Mouse (Mus musculus) fat pad, adult 2 months (tissue): Measurements from ENCODE around the gene Irs2.
A peak's percentile ranks its signal among the peaks of the same experiment; 100 is the strongest.

ENCODE experiments used
- DNase-seq: peaks from one replicate; pipeline ENCODE4 v3.0.0-alpha.2; 2011; ENCODE audit warnings: low read depth, low spot score; ENCODE audit errors: extremely low read depth

Gene Irs2

DNA sequence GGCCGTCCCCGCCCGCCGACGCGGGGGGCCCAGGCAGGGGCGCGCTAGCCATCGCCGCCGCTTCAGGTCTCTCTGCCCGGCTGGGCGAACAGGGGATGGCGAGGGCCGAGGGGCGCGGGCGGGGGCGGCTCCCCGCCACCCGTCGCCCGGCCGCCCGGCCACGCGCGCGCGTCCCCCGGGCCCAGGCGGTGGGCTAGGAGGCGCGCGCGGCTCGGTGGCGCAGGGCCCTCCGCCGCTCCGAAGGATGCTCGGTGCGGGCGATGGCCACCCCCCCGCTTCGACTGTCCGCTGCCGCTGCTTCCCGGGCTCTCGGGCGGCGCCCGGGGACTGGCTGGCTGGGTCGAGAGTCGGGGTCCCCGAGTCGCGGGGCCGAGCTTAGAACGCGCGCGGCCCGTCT lies at the start of gene Irs2:
Irs2 (minus strand) TSS at position 80 of the 397 bp plus-strand sequence.
- no peak for DNase-seq

DNA sequence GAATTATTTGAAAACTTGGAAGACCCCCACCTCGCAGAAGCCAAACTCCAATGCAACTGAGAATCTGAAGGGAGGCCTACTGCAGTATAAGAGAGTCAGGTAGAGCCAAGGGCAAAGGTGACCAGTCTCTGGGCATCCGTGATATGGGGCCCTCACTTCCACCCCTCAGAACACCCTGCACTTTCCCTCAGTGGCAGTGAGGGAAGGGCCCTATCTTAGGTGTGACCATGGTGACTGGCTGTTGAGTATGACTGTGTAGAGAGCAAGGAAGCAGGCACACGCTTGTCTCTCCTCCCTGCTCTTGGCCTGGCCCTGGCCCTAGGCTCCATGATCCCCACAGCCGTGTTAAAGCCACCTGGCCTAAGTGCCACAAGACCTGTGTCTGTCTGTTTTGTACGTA lies 48.4 kb upstream of the Irs2 start:
- no peak for DNase-seq

DNA sequence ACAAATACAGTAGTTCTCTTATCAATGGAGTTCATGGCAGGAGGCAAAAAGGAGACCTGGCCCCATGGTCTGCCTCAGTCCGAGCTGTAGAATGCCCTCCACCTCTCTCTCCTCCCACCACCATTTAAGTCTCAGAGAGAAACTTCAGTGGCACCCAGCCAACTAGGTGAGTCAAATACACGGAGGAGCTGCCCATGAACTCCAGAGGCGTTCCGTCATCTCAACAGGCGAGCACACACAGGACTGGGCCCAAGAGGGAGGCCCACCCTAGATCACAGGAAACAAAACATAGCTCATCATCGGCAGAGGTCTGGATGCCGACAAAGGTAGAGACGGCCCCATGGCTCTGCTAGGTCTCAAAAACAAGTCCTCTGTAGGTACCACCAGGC lies 47.9 kb upstream of the Irs2 start:
- no peak for DNase-seq

DNA sequence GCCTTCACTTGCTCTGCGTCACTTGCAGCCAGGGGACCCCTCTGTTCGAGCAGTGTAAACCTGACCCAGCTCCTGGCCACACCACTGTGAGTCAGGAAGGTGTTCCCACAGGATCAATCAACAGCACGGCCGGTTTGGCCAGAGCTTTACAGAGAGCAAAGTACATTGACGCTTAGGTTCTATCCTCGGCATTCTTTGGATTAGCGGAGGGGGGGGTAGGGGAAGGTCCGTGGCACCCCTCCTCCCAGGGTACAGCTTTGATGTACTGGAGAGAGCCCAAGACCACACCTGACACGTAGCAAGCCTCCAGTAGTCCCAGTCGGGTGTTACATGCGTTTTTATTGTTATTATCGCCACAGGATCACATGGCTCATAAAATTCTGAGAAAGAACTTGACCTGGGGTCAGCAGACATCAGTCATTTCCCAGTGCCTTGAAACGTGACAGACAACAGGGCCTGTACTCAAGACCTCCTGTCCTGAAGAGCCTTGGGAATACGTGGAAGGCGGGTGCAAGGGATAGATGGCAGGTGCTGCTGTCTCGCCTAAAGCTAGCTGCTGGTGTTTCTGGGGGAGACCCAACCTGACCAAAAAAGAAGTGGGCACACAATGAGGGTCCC lies 47.4 kb upstream of the Irs2 start:
- DNase-seq, result no peak

DNA sequence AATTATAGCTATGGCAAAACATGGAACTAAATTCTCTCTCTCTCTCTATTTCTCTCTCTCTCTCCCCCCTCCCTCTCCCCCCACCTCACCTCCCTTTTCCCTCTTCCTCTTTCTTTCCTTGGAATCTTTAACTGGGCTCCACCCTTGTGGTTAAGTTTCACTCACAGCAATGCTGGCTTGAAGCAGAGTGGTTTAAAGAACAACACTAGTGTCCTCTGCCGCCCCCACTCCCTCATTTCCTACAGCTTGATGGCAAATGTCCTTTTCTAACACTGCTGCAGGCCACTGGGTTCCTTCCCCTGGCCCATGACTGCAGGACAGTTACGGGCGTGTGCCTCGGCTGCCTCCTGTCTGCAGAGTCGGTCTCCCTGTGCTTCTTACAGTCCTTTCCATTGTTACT lies 41.6 kb upstream of the Irs2 start:
- no peak for DNase-seq

DNA sequence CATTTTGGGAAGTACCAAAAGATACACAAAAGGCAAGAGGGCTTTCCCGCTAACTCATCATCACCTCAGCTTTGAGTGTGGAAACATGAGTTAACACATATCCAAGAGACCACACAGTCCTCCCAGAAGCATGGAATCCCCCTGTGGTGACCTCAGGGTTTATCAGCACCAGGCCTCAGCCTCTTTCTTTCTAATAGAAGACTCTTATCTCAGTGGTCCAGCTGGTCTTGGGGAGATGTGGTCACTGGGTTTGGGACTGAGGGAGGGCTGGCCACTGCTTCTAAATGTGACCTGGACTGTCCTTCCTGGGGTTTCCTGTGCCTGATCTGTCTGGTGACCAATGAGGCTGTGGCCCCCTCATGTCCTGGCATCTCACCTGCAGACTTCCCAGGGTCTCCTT lies 39.6 kb upstream of the Irs2 start:
- no peak for DNase-seq

DNA sequence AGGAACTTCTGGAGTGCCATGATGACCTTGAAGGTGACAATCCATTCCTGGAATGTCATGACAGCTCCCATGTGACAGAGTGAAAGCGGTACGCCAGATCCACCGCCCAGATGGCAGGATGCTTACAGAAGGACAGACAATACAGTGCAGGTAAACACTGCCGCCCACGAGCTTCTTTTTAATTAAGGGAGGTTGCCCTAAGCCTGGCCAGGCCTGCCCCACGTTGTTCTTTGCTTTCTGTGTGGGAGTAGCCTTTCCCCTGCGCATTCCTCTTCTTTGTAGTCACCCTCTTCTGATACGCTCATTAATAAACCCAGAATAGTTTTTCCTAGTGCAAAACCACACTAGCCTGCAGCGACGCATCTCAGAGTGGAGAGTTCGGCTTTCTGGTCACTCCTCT lies 36.4 kb upstream of the Irs2 start:
- peak; percentile 11 for DNase-seq

DNA sequence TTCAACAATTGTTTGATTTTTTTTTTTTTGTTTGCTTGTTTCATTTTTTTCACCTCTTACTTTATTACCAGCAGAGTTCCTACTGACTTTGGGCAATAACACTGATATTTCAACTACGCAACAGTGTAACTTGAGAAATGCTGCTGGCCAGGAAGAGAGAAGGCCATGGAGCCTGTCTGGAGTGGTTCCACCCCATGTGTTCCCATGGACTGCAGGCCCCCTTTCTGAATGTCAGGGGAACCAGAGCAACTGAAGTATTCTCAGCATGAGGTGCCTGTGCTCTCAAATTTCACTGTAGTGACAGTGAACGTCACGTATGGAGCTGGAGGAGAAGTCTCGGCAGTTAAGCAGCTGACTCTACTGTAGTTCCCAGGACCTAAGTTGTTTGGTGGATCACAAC lies 35.3 kb upstream of the Irs2 start:
- no peak for DNase-seq

DNA sequence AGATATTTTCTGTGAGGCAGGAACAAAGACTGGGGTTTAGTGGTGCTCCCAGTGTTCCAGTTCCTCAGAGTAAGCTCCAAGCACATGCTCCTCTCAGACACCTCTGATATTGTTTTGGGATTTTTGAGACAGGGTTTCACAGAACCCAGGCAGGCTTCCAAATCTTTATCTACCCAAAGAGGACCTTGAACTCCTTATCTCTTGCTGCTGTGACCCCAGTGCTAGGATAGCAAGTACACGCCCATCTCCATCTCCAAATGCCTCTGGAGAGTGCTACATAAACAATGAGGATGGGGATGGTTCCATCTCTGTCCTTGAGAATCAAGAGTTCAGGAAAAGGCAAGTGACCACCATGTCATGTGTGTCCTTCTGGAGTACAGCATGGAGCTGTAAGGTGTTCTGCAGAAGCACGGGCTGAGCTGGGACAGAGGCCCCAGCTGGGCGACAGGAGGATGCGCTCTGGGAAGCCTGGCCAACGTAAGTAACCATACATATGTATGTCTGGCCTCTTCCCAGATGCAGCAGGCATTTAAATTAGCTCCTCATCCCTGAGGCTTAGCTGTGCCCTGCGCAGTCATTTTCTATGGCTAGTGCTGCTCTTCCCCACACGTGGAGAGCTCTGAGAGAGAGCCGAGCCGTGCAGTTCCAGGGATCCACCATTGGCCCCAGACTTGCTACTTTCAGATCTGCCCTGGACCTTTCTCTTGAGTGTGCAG lies 34.8 kb upstream of the Irs2 start:
- DNase-seq, result no peak

DNA sequence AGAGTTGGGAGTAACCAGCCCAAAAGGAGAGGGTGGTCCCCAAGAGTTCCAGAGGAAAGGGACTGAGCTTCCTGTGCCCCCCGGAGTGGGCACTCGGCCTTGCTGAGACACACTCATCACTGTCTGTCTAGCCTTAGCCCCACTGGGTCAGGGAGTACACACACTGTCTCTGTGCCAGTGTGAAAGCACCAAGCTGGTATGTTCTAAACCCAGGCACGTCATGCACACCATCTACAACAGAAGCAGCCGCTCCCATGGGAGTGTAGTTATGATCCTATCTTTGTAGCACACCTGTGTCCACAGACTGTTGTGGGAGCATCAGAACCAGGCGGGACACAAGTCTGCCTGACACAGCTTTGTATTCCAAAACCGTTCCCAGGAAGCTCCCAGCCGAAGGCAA lies 31.8 kb upstream of the Irs2 start:
- DNase-seq, result no peak

DNA sequence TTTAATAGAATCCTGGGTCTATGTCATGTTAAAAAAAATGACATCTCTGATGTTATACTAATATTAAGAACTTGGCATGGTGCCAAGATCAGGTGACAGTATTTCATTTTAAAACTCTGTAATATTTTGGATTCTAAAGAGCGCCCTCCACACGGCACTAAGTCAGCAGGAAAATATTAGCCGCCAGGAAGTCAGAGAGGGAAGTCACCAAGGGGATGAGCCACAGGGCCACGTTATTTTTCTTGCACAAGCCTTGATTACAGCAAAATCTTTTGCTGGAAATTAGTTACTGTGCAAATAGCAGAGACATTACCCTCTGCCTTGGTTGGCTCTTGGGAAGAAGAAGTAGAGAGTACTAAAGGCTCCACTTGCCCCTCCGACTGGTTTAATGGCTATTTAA lies 30.5 kb upstream of the Irs2 start:
- DNase-seq, result no peak

DNA sequence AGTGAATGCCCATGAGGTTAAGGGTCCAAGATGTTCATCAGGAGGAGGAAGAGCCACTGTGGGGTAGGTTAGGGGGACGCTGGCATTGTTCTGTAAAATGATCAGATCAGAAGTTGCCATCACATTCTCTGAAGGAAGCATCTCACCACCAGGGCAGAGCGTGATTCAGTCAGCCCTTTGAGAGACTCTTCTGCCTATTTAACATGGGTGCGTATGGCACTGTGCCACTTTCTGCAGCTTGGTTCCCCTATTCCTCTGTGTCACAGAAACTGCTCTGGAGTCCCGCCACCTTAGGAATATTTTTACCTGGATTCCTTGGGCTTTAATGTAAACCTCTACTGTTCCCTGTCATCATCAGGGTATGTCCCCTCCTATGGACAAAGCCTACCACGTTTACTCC lies 30.1 kb upstream of the Irs2 start:
- no peak for DNase-seq

DNA sequence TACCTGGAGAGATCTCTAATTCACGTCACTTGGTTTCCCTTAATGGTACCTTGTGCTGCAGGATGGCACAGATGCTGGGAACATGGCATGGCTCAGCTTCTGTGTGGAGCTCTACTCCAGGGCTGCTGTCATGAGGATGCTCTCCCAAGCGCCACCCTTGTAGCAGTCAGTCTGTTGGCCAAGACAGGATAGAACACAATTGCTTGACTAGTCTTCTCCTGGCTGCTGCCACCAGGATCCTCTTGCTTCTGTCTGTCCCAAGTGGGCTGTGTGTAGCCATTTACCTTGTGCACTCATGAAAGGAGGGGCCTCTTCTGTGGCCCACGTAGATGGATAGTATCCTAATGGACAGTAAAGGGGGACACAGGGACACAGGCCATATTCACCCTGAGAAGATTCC lies 28.5 kb upstream of the Irs2 start:
- DNase-seq, result no peak

DNA sequence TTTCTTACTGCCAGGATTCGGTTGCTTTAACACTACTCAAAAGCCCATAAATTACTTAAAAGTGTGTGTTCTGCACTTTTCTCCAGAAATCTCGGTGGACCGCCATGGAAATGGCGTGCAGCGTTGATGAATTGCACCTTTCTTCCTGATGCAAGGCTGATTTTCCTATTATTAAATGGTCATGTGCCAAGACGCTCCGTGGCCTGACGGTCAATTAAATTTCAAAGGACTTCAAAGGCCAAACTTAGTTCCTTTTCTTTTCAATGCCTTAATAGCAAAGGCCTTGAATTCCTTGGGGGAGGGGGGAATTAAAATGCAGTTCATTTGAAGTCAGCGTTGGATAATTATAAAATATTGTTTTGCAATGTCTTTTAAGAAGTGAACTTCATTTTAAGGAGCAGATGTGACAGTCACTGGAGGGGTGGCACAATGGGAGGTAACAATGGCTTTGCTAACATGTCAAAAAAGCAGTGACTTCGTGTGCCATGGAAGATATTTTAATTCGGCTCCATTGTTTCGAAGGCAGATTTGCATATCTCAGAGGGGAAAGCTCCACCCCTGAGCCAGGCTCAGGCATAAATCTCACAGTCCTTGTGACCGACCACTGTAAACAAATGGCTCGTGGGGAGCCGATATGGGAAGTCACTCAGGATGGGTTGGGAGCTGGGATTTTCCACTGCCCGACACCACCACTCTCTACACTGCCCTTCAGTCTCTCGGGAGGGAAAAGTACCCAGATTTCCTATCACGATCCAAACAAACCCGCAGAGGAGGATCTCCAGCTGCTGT lies 27.6 kb upstream of the Irs2 start:
- DNase-seq, result no peak

DNA sequence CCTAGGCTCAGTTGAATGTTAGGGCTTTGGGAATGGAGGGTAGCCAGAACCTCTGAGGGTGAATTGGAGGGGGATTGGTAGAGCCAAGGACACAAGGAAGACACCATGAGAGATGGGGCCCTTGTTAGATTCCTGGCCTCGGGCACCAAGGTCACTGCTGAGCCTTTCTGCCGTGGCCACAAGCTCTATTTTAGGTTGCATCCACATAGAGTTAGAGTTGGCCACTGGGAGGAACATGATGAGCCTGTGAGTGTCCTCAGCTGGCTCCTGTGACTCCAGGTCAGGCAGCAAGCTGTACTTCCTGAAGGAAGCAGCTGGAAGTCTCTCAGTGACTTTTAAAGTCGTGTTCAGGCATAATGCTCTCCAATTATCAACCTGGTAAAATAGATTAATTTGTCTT lies 16.6 kb upstream of the Irs2 start:
- DNase-seq, result no peak

DNA sequence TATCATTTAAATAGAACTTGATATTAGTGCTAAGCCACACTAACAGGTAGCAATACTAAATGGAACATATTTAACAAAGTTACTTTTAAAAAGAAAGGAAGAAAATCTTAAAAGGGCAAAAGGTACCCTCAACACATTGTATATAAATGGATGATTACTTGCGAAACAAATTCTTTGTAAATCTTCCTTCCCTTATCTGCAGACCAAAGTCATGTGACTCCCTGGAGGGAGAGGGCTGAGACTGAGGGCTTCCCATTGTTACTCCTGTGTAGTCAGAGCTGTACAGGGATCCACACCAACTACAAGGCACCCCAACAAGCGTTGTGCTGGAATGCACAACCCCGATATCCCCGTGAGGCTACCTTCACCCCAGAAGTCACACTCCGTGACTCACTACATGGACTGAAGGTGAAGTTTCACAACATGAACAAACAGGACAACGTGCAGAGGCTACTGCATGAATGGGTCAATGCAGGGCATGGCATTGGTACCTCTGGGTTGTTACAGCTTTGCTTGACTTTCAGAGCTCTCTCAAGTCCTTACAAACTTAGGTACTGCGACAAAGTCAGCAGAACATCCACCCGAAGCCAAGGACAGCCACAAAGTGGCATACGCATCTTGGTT lies 12.8 kb upstream of the Irs2 start:
- no peak for DNase-seq

DNA sequence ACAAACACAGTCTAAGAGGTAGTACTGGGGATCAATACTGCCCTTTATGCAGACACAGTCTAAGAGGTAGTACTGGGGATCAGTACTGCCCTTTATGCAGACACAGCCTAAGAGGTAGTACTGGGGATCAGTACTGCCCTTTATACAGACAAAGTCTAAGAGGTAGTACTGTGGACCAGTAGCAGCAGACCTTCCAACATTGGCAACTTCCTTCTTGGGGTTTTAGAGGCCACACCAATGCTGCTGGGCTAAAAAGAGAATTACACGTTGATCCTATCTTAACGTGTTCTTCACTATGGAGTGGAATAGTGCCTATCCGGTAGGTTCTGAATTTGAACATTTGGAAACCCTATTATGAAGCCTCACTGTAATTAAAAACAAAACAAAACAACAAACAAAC lies 7.4 kb upstream of the Irs2 start:
- DNase-seq, result no peak

DNA sequence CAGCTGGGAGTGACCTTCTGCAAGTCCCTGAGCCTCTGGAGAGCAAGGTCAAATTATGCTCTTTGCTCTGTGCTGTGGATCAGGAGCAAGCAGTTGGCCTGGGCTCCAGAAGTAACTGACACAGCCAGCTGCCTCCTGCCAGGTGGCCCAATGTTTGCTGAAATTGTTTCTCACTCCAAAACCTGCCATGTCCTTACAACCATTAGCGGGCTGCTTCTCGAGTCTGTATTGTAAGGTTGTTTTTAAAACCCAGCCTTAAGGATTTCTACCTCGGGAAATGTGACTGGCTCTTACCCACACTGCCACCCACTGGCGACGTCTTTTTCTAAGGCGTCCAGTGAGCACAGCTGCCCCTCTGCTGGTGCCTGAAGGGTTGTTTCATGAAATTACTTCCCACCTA lies 5.0 kb upstream of the Irs2 start:
- no peak for DNase-seq

DNA sequence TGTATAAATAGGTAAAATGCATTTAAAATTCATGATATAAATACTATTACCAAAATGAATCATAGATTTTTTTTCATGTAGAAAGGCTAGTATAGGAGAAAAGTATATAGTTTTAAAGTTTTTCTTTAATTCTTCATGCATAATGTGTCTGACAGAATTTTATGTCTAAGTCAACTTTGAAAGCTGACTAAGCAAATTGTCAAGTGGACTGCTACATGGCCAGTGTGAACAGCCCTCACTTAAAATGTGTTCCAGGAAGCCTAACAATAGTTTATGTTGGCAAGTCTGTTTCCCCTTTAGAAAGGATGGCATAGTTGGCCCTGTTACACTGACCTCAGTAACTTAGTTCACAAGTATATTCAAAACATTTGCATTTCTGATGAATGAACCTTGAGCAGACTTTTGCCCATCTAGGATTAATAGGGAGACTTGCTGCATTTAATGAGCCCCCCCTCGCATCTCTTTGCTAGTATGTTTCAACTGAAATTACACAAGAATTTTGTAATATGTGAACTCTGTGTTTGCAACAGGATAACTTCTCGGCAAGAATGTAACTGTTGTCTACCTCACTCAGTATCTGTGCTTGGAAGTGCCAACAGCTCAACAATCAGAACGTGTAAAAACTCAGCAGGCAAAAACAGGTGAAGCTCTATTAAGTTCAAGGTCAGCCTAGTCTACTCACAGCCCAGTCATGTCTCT lies 3.7 kb upstream of the Irs2 start:
- peak; percentile 74 for DNase-seq

DNA sequence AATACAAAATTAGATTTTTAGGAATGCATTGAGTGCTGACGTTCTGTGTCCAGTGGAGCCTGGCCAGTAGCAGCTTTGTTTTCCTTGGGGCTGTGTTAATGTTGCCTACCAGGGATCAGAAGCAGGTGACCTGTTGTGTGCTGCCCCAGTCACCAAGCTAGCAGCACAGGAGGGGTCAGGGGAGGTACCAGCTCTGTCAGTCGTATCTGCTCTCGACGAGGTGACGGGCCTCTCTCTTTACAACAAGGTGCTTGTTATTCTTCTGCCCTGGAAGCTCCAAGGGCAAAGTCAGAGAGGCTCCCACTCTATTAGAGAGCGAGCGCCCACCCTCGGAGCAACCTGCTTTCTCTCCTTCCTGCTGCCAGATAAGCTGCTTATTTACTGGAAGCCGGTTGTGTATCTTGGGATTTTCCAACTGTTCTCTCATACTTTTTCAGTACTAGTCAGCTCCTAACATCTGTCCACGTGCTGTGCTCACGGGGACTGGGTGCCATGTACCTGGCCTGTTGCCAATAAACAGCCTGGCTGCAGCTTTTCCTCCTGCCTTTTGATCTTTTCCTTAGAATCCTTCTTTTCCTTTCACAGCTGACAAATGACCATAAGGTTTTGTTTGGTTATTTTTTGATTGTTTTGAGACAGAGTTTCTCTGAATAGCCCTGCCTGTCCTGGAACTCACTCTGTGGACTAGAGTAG lies 2.8 kb upstream of the Irs2 start:
- no peak for DNase-seq

DNA sequence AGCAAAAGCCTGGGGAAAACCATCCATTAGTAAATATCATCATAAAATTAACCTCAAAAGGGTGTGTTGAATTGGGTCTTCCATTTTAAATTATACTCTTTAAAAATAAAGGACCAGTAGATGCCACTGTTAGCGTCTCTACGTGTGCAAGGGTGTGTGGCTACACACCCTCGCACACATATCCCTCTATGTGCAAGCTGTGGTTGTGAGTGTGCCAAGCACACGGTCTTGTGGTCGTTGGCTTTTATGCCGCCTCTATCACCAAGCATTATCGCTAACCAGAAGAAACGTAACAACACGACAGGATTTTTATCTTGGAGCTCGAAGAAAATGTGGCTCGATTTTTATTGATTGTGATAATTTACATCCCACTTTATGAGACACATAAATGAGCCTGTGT lies 2.1 kb upstream of the Irs2 start:
- DNase-seq, result no peak
